Comparison of ENCODE assay signal across 10 mouse cellular contexts in the genomic region with DNA sequence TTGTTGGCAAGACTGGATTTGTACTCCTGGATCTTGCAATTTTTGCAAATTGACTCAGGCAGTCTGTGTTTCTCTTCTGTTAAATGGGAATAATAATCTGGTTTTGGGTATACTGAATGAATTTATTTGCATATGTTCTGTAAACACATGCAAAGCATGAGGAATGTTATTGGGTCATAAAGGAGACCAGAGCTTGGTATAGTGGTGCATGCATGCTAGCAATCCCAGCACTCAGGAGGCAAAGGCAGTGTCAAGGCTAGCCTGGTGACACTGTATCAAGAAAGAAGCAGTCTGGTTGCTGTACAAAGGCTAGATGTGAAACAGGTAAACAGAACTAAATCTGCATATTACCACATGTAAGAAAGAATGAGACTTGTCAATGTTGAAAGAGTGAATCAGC. TPM values are rescaled to one million over a fixed set of nuclear protein-coding genes. Genes with fewer than 3 reads are reported as not detected.
A peak's percentile ranks its signal among the peaks of the same experiment; 100 is the strongest.
DNase-seq lines count a peak whose midpoint lies in the region; ATAC-seq lines count a peak whose summit lies in the region.
"Had no signal": no experiment of that assay in that cellular context is flagged by ENCODE, and none has a peak within 500 bp of the region (broad histone marks: within the 10 kb centered on the region; RNA-seq: fewer than 3 reads in every experiment).

No protein-coding gene starts in this region.

- DNase-seq in kidney, postnatal 36 days = no peak
- DNase-seq in c-Kit-negative CD71-positive TER-119-positive erythroid progenitor cells, embryonic 14.5 days (ENCODE audit: low read depth, low spot score) = peak; percentile 6
- DNase-seq in frontal cortex, postnatal 14 days (ENCODE audit: low spot score in 2 of 2) = no peak
- no peak for DNase-seq in cerebellum, adult 11 months
- no peak for DNase-seq in layer of hippocampus, adult 18-20 months (ENCODE audit: low spot score in 2 of 2)
- DNase-seq: layer of hippocampus, adult 9-11 months had no signal

- 0 out of 2 replicates have a peak overlapping the region, but pooled peaks have one; percentile 97 for H3K27ac ChIP-seq in kidney, embryonic 15.5 days
- no peak overlapping the region for H3K27ac ChIP-seq in hindbrain, embryonic 16.5 days (ENCODE audit: low read depth, low read length)
- peak overlapping the region; percentile 93; the same call in 1 of the 2 replicates for H3K27ac ChIP-seq in midbrain, embryonic 15.5 days

- H3K4me1 ChIP-seq in kidney, embryonic 15.5 days = peaks cover 25% of the 10 kb centered on the region
- peaks cover 31% of the 10 kb centered on the region for H3K4me1 ChIP-seq in hindbrain, embryonic 16.5 days (ENCODE audit: control insufficient read depth, insufficient read depth, low read depth, low read length)
- peaks cover 44% of the 10 kb centered on the region for H3K4me1 ChIP-seq in midbrain, embryonic 15.5 days

- H3K4me2 ChIP-seq in kidney, embryonic 15.5 days = peak overlapping the region; percentile 67
- H3K4me2 ChIP-seq in hindbrain, embryonic 16.5 days (ENCODE audit: low read length) = peak overlapping the region; percentile 90
- peak overlapping the region; percentile 72 for H3K4me2 ChIP-seq in midbrain, embryonic 15.5 days

- H3K4me3 ChIP-seq in kidney, embryonic 15.5 days (replicated peaks) = peak overlapping the region; percentile 62
- peak overlapping the region; percentile 64 for H3K4me3 ChIP-seq in hindbrain, embryonic 16.5 days (ENCODE audit: low read length)
- peak overlapping the region; percentile 77 for H3K4me3 ChIP-seq in midbrain, embryonic 15.5 days

- ATAC-seq in kidney, embryonic 15.5 days (replicated peaks; ENCODE audit: low FRiP score) = no peak
- no peak for ATAC-seq in hindbrain, embryonic 16.5 days
- no peak for ATAC-seq in midbrain, embryonic 15.5 days (replicated peaks)

- peak overlapping the region; percentile 78 for H3K9ac ChIP-seq in kidney, embryonic 15.5 days
- peak overlapping the region; percentile 91 for H3K9ac ChIP-seq in hindbrain, embryonic 16.5 days (ENCODE audit: low read depth, low read length)
- peak overlapping the region; percentile 84 for H3K9ac ChIP-seq in midbrain, embryonic 15.5 days

- peaks cover 12% of the 10 kb centered on the region for H3K36me3 ChIP-seq in kidney, embryonic 15.5 days
- H3K36me3 ChIP-seq in hindbrain, embryonic 16.5 days (ENCODE audit: control insufficient read depth, insufficient read depth, low read length) = peaks cover 3% of the 10 kb centered on the region; the same call in 1 of the 2 replicates
- no peaks in the 10 kb centered on the region for H3K36me3 ChIP-seq in midbrain, embryonic 15.5 days (replicated peaks)

- no peaks in the 10 kb centered on the region for H3K27me3 ChIP-seq in kidney, embryonic 15.5 days
- no peaks in the 10 kb centered on the region for H3K27me3 ChIP-seq in hindbrain, embryonic 16.5 days (replicated peaks; ENCODE audit: control insufficient read depth, insufficient read depth, low read length)
- no peaks in the 10 kb centered on the region for H3K27me3 ChIP-seq in midbrain, embryonic 15.5 days (replicated peaks)

- H3K9me3 ChIP-seq in kidney, embryonic 15.5 days (replicated peaks) = no peaks in the 10 kb centered on the region
- H3K9me3 ChIP-seq in hindbrain, embryonic 16.5 days (ENCODE audit: control insufficient read depth, low read length) = no peaks in the 10 kb centered on the region
- H3K9me3 ChIP-seq in midbrain, embryonic 15.5 days = no peaks in the 10 kb centered on the region

RNA-seq across cellular contexts. Expression of gene Ppp2r1a, which starts 1.5 kb away (rescaled TPM):
- polyA plus RNA-seq in kidney, embryonic 15.5 days (2015; fragmentation: Nextera tagmentation; extraction: Ambion mirVana) = 397 and 432 TPM in 2 replicates
- polyA plus RNA-seq in hindbrain, embryonic 16.5 days (2015; fragmentation: Nextera tagmentation; extraction: Ambion mirVana) = 855 and 880 TPM in 2 replicates
- polyA plus RNA-seq in midbrain, embryonic 15.5 days (2015; fragmentation: Nextera tagmentation; extraction: Ambion mirVana) = 786 and 809 TPM in 2 replicates
- total RNA-seq in layer of hippocampus, adult 18-20 months (2021) = 100 to 1,000 TPM; 579 to 601 TPM

RNA-seq across cellular contexts. Expression of gene Vmn1r232, which starts 27.1 kb away (rescaled TPM):
- not detected in 2 replicates for polyA plus RNA-seq in kidney, embryonic 15.5 days (2015; fragmentation: Nextera tagmentation; extraction: Ambion mirVana)
- polyA plus RNA-seq in hindbrain, embryonic 16.5 days (2015; fragmentation: Nextera tagmentation; extraction: Ambion mirVana) = not detected in 2 replicates
- not detected in 2 replicates for polyA plus RNA-seq in midbrain, embryonic 15.5 days (2015; fragmentation: Nextera tagmentation; extraction: Ambion mirVana)
- total RNA-seq in layer of hippocampus, adult 18-20 months (2021) = not detected
- polyA plus RNA-seq: testis, adult 2 months had no signal

RNA-seq across cellular contexts. Expression of gene Vmn1r231, which starts 41.7 kb away (rescaled TPM):
- not detected in 2 replicates for polyA plus RNA-seq in kidney, embryonic 15.5 days (2015; fragmentation: Nextera tagmentation; extraction: Ambion mirVana)
- not detected in 2 replicates for polyA plus RNA-seq in hindbrain, embryonic 16.5 days (2015; fragmentation: Nextera tagmentation; extraction: Ambion mirVana)
- polyA plus RNA-seq in midbrain, embryonic 15.5 days (2015; fragmentation: Nextera tagmentation; extraction: Ambion mirVana) = not detected in 2 replicates
- total RNA-seq in layer of hippocampus, adult 18-20 months (2021) = not detected
- polyA plus RNA-seq: testis, adult 2 months had no signal

RNA-seq across cellular contexts. Expression of gene Vmn1r233, which starts 49.6 kb away (rescaled TPM):
- not detected in 2 replicates for polyA plus RNA-seq in kidney, embryonic 15.5 days (2015; fragmentation: Nextera tagmentation; extraction: Ambion mirVana)
- not detected in 2 replicates for polyA plus RNA-seq in hindbrain, embryonic 16.5 days (2015; fragmentation: Nextera tagmentation; extraction: Ambion mirVana)
- polyA plus RNA-seq in midbrain, embryonic 15.5 days (2015; fragmentation: Nextera tagmentation; extraction: Ambion mirVana) = not detected in 2 replicates
- total RNA-seq in layer of hippocampus, adult 18-20 months (2021) = not detected
- polyA plus RNA-seq: testis, adult 2 months had no signal
